Mouse (Mus musculus) hindbrain, embryonic 15.5 days (tissue): Measurements from ENCODE around the gene Kcnd3. TPM values are rescaled to one million over a fixed set of nuclear protein-coding genes. Genes with fewer than 3 reads are reported as not detected.
A peak's percentile ranks its signal among the peaks of the same experiment; 100 is the strongest.

Experiments used
- ATAC-seq: fragments of 200-750 bp; cut with Nextera tagmentation; 2 replicates; pipeline ENCODE4 v1.8.0; 2017; ENCODE audit warnings: low read depth, moderate number of reproducible peaks, moderate TSS enrichment; ENCODE audit not compliant: low FRiP score
- H3K27ac ChIP-seq: fragments of 300-500 bp; sonication (generic); replicated peaks from 2 replicates; pipeline ENCODE4 v1.5.1; 2015; ENCODE audit warnings: mild to moderate bottlenecking, inconsistent platforms
- H3K27me3 ChIP-seq: fragments of 300-500 bp; sonication (generic); 2 replicates; pipeline ENCODE4 v1.6.1; 2015; ENCODE audit warnings: control low read depth, inconsistent platforms
- H3K36me3 ChIP-seq: fragments of 300-500 bp; sonication (generic); 2 replicates; pipeline ENCODE4 v1.6.1; 2015; ENCODE audit warnings: control low read depth, inconsistent platforms
- H3K4me1 ChIP-seq: fragments of 300-500 bp; sonication (generic); replicated peaks from 2 replicates; pipeline ENCODE4 v1.6.1; 2015; ENCODE audit warnings: control low read depth, inconsistent platforms
- H3K4me2 ChIP-seq: fragments of 300-500 bp; sonication (generic); 2 replicates; pipeline ENCODE4 v1.6.1; 2015; ENCODE audit warnings: moderate library complexity, mild to moderate bottlenecking, inconsistent platforms
- H3K4me3 ChIP-seq: fragments of 300-500 bp; sonication (generic); 2 replicates; pipeline ENCODE4 v1.5.1; 2015; ENCODE audit warnings: mild to moderate bottlenecking, inconsistent platforms
- H3K9ac ChIP-seq: fragments of 300-500 bp; sonication (generic); 2 replicates; pipeline ENCODE4 v1.6.1; 2015; ENCODE audit warnings: inconsistent platforms
- H3K9me3 ChIP-seq: fragments of 300-500 bp; sonication (generic); 2 replicates; pipeline ENCODE4 v1.6.1; 2016; ENCODE audit warnings: control low read depth, inconsistent platforms
- WGBS: fragments of 180-500 bp; shearing (Covaris S2); methylation state at CpG from one replicate; pipeline ENCODE4 v1.1.7; 2015; 5-methylcytosine and 5-hydroxymethylcytosine counted together
- polyA plus RNA-seq: library from polyadenylated mRNA; unstranded; fragments of >200 nt; fragmentation: Nextera tagmentation; extraction: Ambion mirVana; gene quantifications from 2 replicates; pipeline ENCODE4 v1.2.1, GENCODE M21; 2015

Kcnd3 gene
- polyA plus RNA-seq: 10.0 and 10.4 TPM in 2 replicates

DNA sequence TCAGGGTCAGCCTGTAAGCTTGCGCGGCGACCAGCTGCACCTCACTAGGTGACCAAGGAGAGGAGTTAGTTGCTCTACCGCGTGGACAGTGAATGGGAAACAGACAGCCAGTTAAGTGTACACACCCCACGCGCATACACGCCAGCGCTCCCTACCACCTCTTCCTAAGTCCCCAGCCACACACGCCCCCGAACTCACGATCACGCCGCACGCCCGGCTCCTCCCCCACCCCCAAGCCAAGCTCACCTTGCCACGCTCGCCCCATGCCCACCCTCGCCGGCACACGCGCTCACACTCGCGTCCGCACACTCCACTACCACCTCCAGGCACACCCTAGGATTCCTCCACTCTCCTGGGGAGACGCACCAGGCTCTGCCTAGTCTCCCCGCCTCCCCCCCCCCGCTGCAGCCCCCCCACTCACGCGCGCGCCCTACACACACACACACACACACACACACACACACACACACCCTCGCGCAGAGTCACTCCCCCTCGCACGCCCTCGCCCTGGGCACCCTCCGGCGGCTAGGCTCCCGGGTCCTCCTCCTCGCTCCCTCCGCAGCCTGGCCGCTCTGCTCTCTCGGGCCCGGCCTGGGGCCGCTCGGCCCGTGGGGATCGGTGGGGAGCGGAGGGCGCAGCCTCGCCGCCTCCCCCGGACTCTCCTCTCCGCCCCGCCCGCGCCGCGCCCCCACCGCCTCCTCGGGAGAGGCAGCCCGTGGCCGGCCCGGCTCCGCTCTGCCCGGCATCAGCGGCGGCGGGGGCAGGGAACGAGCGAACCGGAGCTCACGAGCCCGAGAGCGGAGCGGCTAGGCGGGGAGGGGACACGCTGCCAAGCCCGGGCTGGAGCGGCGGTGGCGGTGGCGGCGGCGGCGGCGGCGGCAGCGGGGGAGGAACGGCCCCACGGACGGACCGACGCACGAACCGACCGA lies at the start of gene Kcnd3:
Gene Kcnd3, plus strand, starts transcription at position 704 of the 929 bp plus-strand sequence.
- Histone ChIP-seq H3K9me3 (no peaks in the 10 kb centered on the region), H3K4me3 (peak within 1 kb of the TSS; percentile 91), H3K9ac (peak within 1 kb of the TSS; percentile 84), H3K27me3 (no peaks in the 10 kb centered on the region), H3K4me2 (peak within 1 kb of the TSS; percentile 96), H3K36me3 (no peaks in the 10 kb centered on the region), H3K27ac (peak within 1 kb of the TSS; percentile 85), H3K4me1 (peaks cover 49% of the 10 kb centered on the region)
- WGBS: under 1% methylated on average over 58 of the region's 98 CpGs
- ATAC-seq: peak; percentile 79

- no peak for ATAC-seq
- Histone ChIP-seq H3K9me3 (no peaks in the 10 kb centered on the region), H3K4me1 (peaks cover 32% of the 10 kb centered on the region), H3K4me3 (no peak overlapping the region), H3K9ac (no peak overlapping the region), H3K27me3 (peaks cover 3% of the 10 kb centered on the region; the same call in 1 of the 2 replicates), H3K36me3 (no peaks in the 10 kb centered on the region), H3K27ac (no peak overlapping the region), H3K4me2 (no peak overlapping the region)
- 70% methylated on average over 5 of the region's 5 CpGs for WGBS
Measured at GRCm38 (mm10) chr3:105402676-105403075, 49.5 kb upstream of the Kcnd3 start.

GRCm38 (mm10) chr3:105403410-105404076 lies 48.6 kb upstream of the Kcnd3 start:
- peak; percentile 64; the same call in 1 of the 2 replicates for ATAC-seq
- no peak overlapping the region for H3K9ac ChIP-seq
- H3K36me3 ChIP-seq: no peaks in the 10 kb centered on the region
- 0 out of 2 replicates have a peak overlapping the region, but pooled peaks have one; percentile 35 for H3K27ac ChIP-seq
- peaks cover 40% of the 10 kb centered on the region for H3K4me1 ChIP-seq
- no peak overlapping the region for H3K4me3 ChIP-seq
- H3K27me3 ChIP-seq: peaks cover 3% of the 10 kb centered on the region; the same call in 1 of the 2 replicates
- no peak overlapping the region for H3K4me2 ChIP-seq
- H3K9me3 ChIP-seq: no peaks in the 10 kb centered on the region
- WGBS: 23% methylated on average over 5 of the region's 5 CpGs

GRCm38 (mm10) chr3:105404077-105404446 lies 48.1 kb upstream of the Kcnd3 start:
- peaks cover 3% of the 10 kb centered on the region; the same call in 1 of the 2 replicates for H3K27me3 ChIP-seq
- peak; percentile 51; the same call in 1 of the 2 replicates for ATAC-seq
- no peaks in the 10 kb centered on the region for H3K36me3 ChIP-seq
- H3K9ac ChIP-seq: no peak overlapping the region
- H3K4me2 ChIP-seq: no peak overlapping the region
- 37% methylated on average over 4 of the region's 4 CpGs for WGBS
- H3K27ac ChIP-seq: no peak overlapping the region
- H3K9me3 ChIP-seq: no peaks in the 10 kb centered on the region
- H3K4me3 ChIP-seq: no peak overlapping the region
- H3K4me1 ChIP-seq: peaks cover 41% of the 10 kb centered on the region

DNA sequence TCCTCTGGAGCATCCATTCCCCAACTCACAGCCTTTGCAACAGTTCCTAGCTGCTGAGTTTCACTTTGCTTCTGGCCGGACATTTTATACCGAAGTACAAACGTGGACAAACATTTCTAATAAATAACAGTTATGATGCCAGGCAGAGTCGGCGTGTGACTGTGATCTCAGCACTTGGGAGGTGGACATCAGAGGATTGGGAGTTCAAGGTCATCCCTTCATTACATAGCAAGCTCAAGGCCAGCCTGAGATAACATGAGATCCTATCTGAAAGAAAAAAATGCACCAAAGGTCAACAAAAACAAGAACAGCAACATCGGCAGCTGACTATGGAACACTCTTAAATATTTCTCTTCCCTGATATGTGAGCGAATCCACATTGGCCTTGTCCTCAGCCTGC lies 46.6 kb upstream of the Kcnd3 start:
- 87% methylated on average over 7 of the region's 7 CpGs for WGBS
- Histone ChIP-seq H3K27me3 (peaks cover 3% of the 10 kb centered on the region; the same call in 1 of the 2 replicates), H3K9ac (no peak overlapping the region), H3K27ac (no peak overlapping the region), H3K4me1 (peaks cover 41% of the 10 kb centered on the region), H3K4me3 (no peak overlapping the region), H3K36me3 (no peaks in the 10 kb centered on the region), H3K9me3 (no peaks in the 10 kb centered on the region), H3K4me2 (no peak overlapping the region)
- no peak for ATAC-seq

- WGBS: 35% methylated on average over 7 of the region's 7 CpGs
- no peak overlapping the region; the same call in 1 of the 2 replicates for H3K27ac ChIP-seq
- H3K27me3 ChIP-seq: no peaks in the 10 kb centered on the region
- H3K4me3 ChIP-seq: no peak overlapping the region
- H3K9ac ChIP-seq: no peak overlapping the region
- no peaks in the 10 kb centered on the region for H3K36me3 ChIP-seq
- no peak overlapping the region for H3K4me2 ChIP-seq
- H3K9me3 ChIP-seq: no peaks in the 10 kb centered on the region
- no peak for ATAC-seq
- H3K4me1 ChIP-seq: peaks cover 41% of the 10 kb centered on the region
Measured at GRCm38 (mm10) chr3:105406036-105406435, 46.1 kb upstream of the Kcnd3 start.

- no peaks in the 10 kb centered on the region for H3K9me3 ChIP-seq
- no peak overlapping the region for H3K27ac ChIP-seq
- H3K36me3 ChIP-seq: no peaks in the 10 kb centered on the region
- no peaks in the 10 kb centered on the region for H3K27me3 ChIP-seq
- no peak overlapping the region for H3K4me3 ChIP-seq
- ATAC-seq: peak; percentile 44
- no peak overlapping the region for H3K4me2 ChIP-seq
- WGBS: 35% methylated on average over 3 of the region's 3 CpGs
- H3K4me1 ChIP-seq: peaks cover 41% of the 10 kb centered on the region
- no peak overlapping the region for H3K9ac ChIP-seq
Measured at GRCm38 (mm10) chr3:105408211-105408610, 43.9 kb upstream of the Kcnd3 start.

GRCm38 (mm10) chr3:105410810-105411209 lies 41.3 kb upstream of the Kcnd3 start:
- WGBS: 91% methylated on average over 5 of the region's 5 CpGs
- Histone ChIP-seq H3K4me3 (no peak overlapping the region), H3K9ac (no peak overlapping the region), H3K4me2 (no peak overlapping the region), H3K4me1 (peaks cover 20% of the 10 kb centered on the region), H3K27me3 (no peaks in the 10 kb centered on the region), H3K36me3 (no peaks in the 10 kb centered on the region), H3K27ac (no peak overlapping the region), H3K9me3 (no peaks in the 10 kb centered on the region)
- no peak for ATAC-seq

- no peak overlapping the region for H3K27ac ChIP-seq
- no peak overlapping the region for H3K9ac ChIP-seq
- no peak overlapping the region for H3K4me2 ChIP-seq
- no peaks in the 10 kb centered on the region for H3K27me3 ChIP-seq
- H3K36me3 ChIP-seq: no peaks in the 10 kb centered on the region
- H3K9me3 ChIP-seq: no peaks in the 10 kb centered on the region
- H3K4me3 ChIP-seq: no peak overlapping the region
- no peak for ATAC-seq
- 77% methylated on average over 4 of the region's 4 CpGs for WGBS
- H3K4me1 ChIP-seq: peaks cover 14% of the 10 kb centered on the region
Measured at GRCm38 (mm10) chr3:105411776-105412175, 40.4 kb upstream of the Kcnd3 start.

DNA sequence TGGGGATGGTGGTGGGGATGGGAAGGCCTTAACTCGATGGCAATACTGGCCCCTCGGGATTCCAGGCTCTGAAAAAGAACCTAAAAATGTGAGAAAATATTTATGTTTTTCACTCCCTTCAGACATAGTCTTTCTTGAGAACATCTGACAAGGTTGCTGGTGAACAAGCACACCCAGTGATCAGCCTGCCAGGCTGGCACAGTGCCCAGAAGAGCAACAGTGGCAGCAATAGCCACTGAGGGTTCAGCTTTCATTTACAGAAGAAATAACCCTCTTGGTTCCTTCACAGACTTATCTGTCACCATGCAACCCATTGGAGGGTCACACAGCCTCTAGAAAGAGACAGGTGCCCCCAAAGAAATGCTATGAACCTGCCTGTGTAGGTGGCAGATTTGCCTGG lies 39.9 kb upstream of the Kcnd3 start:
- Histone ChIP-seq H3K4me2 (no peak overlapping the region), H3K4me3 (no peak overlapping the region), H3K27me3 (no peaks in the 10 kb centered on the region), H3K9ac (no peak overlapping the region), H3K4me1 (peaks cover 14% of the 10 kb centered on the region), H3K36me3 (no peaks in the 10 kb centered on the region), H3K9me3 (no peaks in the 10 kb centered on the region), H3K27ac (no peak overlapping the region)
- no peak for ATAC-seq
- WGBS: 84% methylated on average over 2 of the region's 2 CpGs

DNA sequence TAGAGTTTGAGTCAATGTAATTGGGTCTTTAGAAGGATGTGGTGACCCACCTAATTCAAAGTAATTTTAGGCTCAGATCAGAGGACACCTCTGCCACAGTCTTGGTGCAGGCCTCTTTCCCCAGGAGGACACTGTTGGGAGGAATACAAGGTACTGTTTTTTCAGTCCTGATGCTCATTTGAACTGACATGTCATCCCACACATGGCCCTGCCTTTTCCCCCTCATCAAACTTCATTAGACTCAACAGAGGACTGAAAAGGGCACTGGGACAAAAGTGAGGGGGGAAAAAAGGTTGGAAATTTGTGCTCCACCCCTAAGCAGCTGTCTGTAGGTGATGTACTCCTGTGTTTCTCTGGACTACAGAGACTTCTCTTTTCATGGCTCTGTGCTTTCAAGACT lies 39.4 kb upstream of the Kcnd3 start:
- H3K4me3 ChIP-seq: no peak overlapping the region
- peaks cover 9% of the 10 kb centered on the region for H3K4me1 ChIP-seq
- H3K4me2 ChIP-seq: no peak overlapping the region
- H3K9ac ChIP-seq: no peak overlapping the region
- H3K36me3 ChIP-seq: no peaks in the 10 kb centered on the region
- H3K9me3 ChIP-seq: no peaks in the 10 kb centered on the region
- no peaks in the 10 kb centered on the region for H3K27me3 ChIP-seq
- no peak for ATAC-seq
- no peak overlapping the region for H3K27ac ChIP-seq

DNA sequence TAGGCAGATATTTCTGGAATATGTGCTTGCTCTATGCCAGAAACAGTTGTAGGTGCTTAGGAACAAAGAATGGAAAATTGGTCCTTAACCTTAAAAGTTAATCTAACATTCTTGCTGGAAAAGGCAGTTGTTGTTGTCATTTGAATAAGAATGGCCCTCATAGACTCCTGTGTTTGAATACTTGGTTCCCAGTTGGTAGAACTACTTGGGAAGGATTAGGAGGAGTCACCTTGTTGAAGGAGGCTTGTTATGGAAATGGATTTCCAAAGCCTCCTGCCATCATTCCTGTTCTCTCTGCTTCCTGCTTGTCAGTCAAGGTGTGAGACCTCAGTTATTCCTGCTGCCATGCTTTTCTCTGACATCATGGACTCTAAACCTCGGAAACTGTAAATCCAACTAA lies 33.7 kb upstream of the Kcnd3 start:
- no peaks in the 10 kb centered on the region for H3K4me1 ChIP-seq
- no peak for ATAC-seq
- H3K27me3 ChIP-seq: no peaks in the 10 kb centered on the region
- WGBS: 98% methylated on average over 1 of the region's 1 CpGs
- H3K4me2 ChIP-seq: no peak overlapping the region
- no peaks in the 10 kb centered on the region for H3K36me3 ChIP-seq
- H3K4me3 ChIP-seq: no peak overlapping the region
- H3K27ac ChIP-seq: no peak overlapping the region
- no peak overlapping the region for H3K9ac ChIP-seq
- 0 out of 2 replicates have a peak, but pooled peaks cover 5% of the 10 kb centered on the region for H3K9me3 ChIP-seq
